Mouse (Mus musculus): Measurements from ENCODE around the gene Ins1. TPM values are rescaled to one million over a fixed set of nuclear protein-coding genes. Genes with fewer than 3 reads are reported as not detected.

Ins1 gene
- 4,701 TPM for polyA plus RNA-seq (2015; fragmentation: Illumina TruSeq; extraction: RNeasy Lipid Tissue Mini Kit (QIAGEN cat#74804); ENCODE audit: insufficient read depth, low read depth, low replicate concordance)

DNA sequence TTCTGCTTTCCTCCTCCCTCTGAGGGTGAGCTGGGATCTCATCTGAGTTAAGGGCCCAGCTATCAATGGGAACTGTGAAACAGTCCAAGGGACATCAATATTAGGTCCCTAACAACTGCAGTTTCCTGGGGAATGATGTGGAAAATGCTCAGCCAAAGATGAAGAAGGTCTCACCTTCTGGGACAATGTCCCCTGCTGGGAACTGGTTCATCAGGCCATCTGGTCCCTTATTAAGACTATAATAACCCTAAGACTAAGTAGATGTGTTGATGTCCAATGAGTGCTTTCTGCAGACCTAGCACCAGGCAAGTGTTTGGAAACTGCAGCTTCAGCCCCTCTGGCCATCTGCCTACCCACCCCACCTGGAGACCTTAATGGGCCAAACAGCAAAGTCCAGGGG, at the start of gene Ins1:
Ins1 (plus strand) TSS at position 301 of the 400 bp plus-strand sequence.

Data from pancreas, adult 10 weeks (tissue).